Mouse (Mus musculus): Measurements from ENCODE around the gene 4632433K11Rik.

GRCm38 (mm10) chr7:5046112-5046511, 12.2 kb downstream of the 4632433K11Rik start:
- TF ChIP-seq POLR2A (IDR thresholded peaks at IDR 0.05; ENCODE audit: extremely low read depth, insufficient read depth, low read length) (no peak), CTCF (IDR thresholded peaks at IDR 0.05; ENCODE audit: extremely low read depth, insufficient read depth, low read length) (0 out of 2 replicates have a peak, but pooled peaks have one; percentile 0)
